Mouse (Mus musculus) heart, adult 2 months (tissue): ENCODE data around the gene Il9.

ENCODE experiments used
- CTCF ChIP-seq: fragments of 200-600 bp; IDR thresholded peaks from 2 replicates; pipeline ENCODE4 v1.8.1; 2022; ENCODE audit warnings: antibody characterized with exemption, mild to moderate bottlenecking, moderate library complexity
- POLR2A ChIP-seq: fragments of 200-500 bp; IDR thresholded peaks from 2 replicates; pipeline ENCODE4 v1.6.1; 2011; ENCODE audit warnings: mild to moderate bottlenecking, low read depth, low read length, control low read depth; ENCODE audit not compliant: insufficient read depth

DNA sequence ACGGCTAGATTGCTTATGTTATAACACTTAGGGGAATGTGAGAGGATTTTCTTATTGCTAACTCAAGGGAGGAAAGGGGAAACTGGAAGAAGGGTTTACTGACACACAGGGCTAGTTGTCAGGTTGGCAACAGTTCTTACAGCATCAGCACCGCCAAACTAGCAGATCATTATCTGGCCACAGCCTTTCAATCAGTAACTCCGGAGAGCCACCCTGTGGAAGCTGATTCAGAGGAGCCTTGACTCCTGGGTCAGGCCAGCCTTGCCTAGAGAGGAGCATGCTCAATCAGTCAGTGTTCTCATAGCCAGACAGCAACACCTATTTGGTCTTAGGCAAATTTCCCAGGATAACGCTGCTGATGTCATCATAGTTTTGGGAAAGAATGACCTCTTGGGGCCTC, 20.6 kb downstream of the Il9 start:
- TF ChIP-seq CTCF (no peak), POLR2A (no peak)
